Mouse (Mus musculus): ENCODE measurements around the gene Cdk2.

DNA sequence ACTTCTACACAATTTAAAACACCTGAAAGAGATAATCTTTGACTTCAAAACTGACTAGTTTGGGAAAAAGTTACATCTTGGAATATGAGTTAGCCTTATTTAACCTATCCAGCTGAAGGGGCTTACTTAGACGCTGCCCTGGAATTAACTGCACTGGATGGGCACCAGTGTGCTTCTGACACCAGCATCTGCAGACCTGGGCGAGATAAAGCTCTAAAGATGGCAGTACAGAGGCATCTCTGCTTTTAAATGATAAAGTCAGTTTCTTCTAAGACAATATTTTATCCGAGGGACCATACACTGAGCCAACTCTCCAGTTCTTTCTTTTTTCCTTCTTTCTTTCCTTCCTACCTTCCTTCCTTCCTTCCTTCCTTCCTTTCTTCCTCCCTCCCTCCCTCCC lies 40.0 kb downstream of the Cdk2 start:
- no peak for TF ChIP-seq EP300 (IDR thresholded peaks at IDR 0.05; ENCODE audit: insufficient read depth, low read depth, low read length)
- TF ChIP-seq CTCF (IDR thresholded peaks at IDR 0.05), result no peak
- TF ChIP-seq POLR2A (IDR thresholded peaks at IDR 0.05; ENCODE audit: insufficient read depth, low read depth, low read length), result no peak

Data from heart, adult 2 months (tissue).